Mouse (Mus musculus): ENCODE data around the gene Ehmt1. TPM values are rescaled to one million over a fixed set of nuclear protein-coding genes. Genes with fewer than 3 reads are reported as not detected.

The Ehmt1 gene
- total and polyA plus RNA-seq, 2 experiments = 21.8 to 24.0 TPM

DNA sequence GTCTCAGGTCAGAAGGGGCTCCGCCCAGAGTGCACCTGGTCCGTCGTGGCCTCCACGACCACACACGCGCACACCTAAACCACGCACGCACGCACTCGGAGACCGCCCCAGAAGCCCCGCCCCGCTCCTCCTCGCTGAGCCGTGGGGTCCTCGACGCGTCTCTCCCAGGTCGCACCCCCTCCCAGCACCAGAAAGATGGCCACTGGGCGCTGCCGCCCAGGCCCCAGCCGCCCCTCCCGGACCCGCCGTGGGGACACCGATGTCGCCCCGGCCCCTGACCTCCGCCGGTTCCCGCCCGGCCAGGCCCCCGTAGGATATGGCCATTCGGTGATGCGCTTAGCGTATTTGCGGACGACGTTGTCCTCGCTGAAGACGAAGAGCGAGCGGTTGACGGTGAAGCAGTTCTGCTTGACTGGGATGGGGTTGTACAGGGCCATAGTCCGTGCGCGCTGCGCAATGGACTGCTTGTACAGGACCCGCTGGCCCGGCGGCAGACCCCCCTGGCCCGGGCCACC, 156.9 kb downstream of the Ehmt1 start:
- Histone ChIP-seq H3K79me2 (ENCODE audit: control insufficient read depth, insufficient read depth, low read length) (no peaks in the 10 kb centered on the region), H3K36me3 (ENCODE audit: control insufficient read depth, insufficient read depth, low read length) (no peaks in the 10 kb centered on the region), H3K27me3 (ENCODE audit: control insufficient read depth, insufficient read depth, low read length) (peaks cover 24% of the 10 kb centered on the region), H3K27ac (replicated peaks; ENCODE audit: insufficient read depth, low read depth, low read length) (no peak overlapping the region), H3K4me1 (ENCODE audit: control insufficient read depth, insufficient read depth, low read length) (0 out of 2 replicates have a peak, but pooled peaks cover 1% of the 10 kb centered on the region), H3K9ac (ENCODE audit: low read depth, low read length) (no peak overlapping the region), H3K4me3 (ENCODE audit: insufficient read depth, low read depth, low read length) (no peak overlapping the region)
- 2% methylated on average over 52 of the region's 52 CpGs for WGBS
- TF ChIP-seq POLR2A (IDR thresholded peaks at IDR 0.05; ENCODE audit: extremely low read depth, insufficient read depth, low read length) = no peak
- TF ChIP-seq CTCF (IDR thresholded peaks at IDR 0.05; ENCODE audit: low read depth, low read length) = no peak
- DNase-seq (ENCODE audit: extremely low read depth, low read depth, low spot score) = no peak

DNA sequence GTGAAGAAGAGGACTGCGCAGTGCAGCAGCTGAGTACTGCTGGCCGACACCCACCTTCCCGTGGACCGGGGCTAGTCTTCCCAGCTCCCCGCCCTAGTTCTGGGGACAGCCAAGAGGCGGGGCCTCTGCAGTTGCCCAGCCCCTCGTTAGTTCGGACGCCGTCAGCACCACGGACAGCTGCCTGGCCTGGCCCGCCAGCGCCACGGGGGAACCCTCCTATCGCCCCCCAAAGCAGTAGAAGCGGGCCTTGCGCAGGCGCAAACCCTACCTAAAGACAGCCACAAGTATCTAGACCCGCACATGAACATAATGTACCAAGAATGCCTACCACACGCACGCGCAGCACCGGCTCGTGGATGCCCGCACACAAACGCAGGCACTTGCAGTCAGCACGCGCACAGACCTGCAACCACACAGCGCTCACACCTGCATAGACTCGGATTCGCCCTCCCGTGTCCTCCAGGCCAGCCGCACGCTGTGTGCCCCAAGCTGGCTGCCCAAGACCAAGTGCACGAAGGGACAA, 157.4 kb downstream of the Ehmt1 start:
- Histone ChIP-seq H3K27ac (replicated peaks; ENCODE audit: insufficient read depth, low read depth, low read length) (no peak overlapping the region), H3K9ac (ENCODE audit: low read depth, low read length) (no peak overlapping the region), H3K36me3 (ENCODE audit: control insufficient read depth, insufficient read depth, low read length) (no peaks in the 10 kb centered on the region), H3K27me3 (ENCODE audit: control insufficient read depth, insufficient read depth, low read length) (peaks cover 24% of the 10 kb centered on the region), H3K4me1 (ENCODE audit: control insufficient read depth, insufficient read depth, low read length) (0 out of 2 replicates have a peak, but pooled peaks cover 1% of the 10 kb centered on the region), H3K4me3 (ENCODE audit: insufficient read depth, low read depth, low read length) (no peak overlapping the region), H3K79me2 (ENCODE audit: control insufficient read depth, insufficient read depth, low read length) (no peaks in the 10 kb centered on the region)
- no peak for DNase-seq (ENCODE audit: extremely low read depth, low read depth, low spot score)
- TF ChIP-seq CTCF (IDR thresholded peaks at IDR 0.05; ENCODE audit: low read depth, low read length) = no peak
- no peak for TF ChIP-seq POLR2A (IDR thresholded peaks at IDR 0.05; ENCODE audit: extremely low read depth, insufficient read depth, low read length)
- 2% methylated on average over 35 of the region's 35 CpGs for WGBS

DNA sequence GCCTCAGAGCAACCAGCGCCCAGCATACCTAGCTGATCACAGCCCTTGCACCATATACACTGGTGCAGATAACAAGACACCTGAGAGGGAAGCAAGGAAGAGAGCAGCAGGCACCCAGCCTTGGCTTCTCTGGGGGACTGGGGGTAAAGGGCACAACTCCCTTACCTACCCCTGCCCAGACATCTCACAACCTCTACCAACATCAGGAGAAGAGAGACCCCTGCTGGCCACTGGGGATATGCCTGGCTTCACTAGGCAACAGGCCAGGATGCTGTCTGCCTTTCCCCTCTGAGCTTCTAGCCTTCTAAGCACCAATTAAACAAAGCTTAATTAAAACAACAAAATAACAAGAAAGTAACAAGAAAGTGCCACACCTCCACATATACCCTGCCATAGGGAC, 164.1 kb downstream of the Ehmt1 start:
- no peak for TF ChIP-seq POLR2A (IDR thresholded peaks at IDR 0.05; ENCODE audit: extremely low read depth, insufficient read depth, low read length)
- peak; percentile 79 for TF ChIP-seq CTCF (IDR thresholded peaks at IDR 0.05; ENCODE audit: low read depth, low read length)
- H3K4me1 ChIP-seq (ENCODE audit: control insufficient read depth, insufficient read depth, low read length) = no peaks in the 10 kb centered on the region
- no peak overlapping the region for H3K4me3 ChIP-seq (ENCODE audit: insufficient read depth, low read depth, low read length)
- 95% methylated on average over 1 of the region's 1 CpGs for WGBS
- H3K27ac ChIP-seq (replicated peaks; ENCODE audit: insufficient read depth, low read depth, low read length) = no peak overlapping the region
- no peaks in the 10 kb centered on the region for H3K36me3 ChIP-seq (ENCODE audit: control insufficient read depth, insufficient read depth, low read length)
- peak; percentile 10 for DNase-seq (ENCODE audit: extremely low read depth, low read depth, low spot score)
- H3K27me3 ChIP-seq (ENCODE audit: control insufficient read depth, insufficient read depth, low read length) = no peaks in the 10 kb centered on the region
- H3K9ac ChIP-seq (ENCODE audit: low read depth, low read length) = no peak overlapping the region
- H3K79me2 ChIP-seq (ENCODE audit: control insufficient read depth, insufficient read depth, low read length) = no peaks in the 10 kb centered on the region

DNA sequence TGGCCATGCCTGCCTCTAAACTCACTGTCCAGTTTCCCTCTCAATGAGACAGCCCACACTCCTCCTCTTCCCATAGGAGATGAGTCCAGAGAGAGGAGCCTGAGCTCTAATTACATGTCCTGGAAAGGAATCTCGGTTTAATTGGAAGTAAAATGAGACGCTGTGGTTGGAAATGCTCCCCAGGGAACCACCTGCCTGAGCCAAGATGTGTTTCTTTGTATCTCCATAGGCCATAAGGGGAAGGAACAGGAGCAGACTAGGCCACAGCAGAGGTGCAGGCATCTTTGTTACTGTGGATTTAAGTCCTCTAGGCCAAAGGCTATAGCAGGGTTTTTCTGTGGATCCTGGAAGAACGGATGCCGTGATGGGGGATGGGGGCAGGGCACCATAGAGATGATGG, 166.8 kb downstream of the Ehmt1 start:
- no peak overlapping the region for H3K27ac ChIP-seq (replicated peaks; ENCODE audit: insufficient read depth, low read depth, low read length)
- H3K79me2 ChIP-seq (ENCODE audit: control insufficient read depth, insufficient read depth, low read length) = no peaks in the 10 kb centered on the region
- WGBS = 75% methylated on average over 4 of the region's 4 CpGs
- no peaks in the 10 kb centered on the region for H3K36me3 ChIP-seq (ENCODE audit: control insufficient read depth, insufficient read depth, low read length)
- H3K4me1 ChIP-seq (ENCODE audit: control insufficient read depth, insufficient read depth, low read length) = no peaks in the 10 kb centered on the region
- TF ChIP-seq CTCF (IDR thresholded peaks at IDR 0.05; ENCODE audit: low read depth, low read length) = no peak
- H3K27me3 ChIP-seq (ENCODE audit: control insufficient read depth, insufficient read depth, low read length) = no peaks in the 10 kb centered on the region
- no peak overlapping the region for H3K9ac ChIP-seq (ENCODE audit: low read depth, low read length)
- DNase-seq (ENCODE audit: extremely low read depth, low read depth, low spot score) = no peak
- no peak overlapping the region for H3K4me3 ChIP-seq (ENCODE audit: insufficient read depth, low read depth, low read length)

DNA sequence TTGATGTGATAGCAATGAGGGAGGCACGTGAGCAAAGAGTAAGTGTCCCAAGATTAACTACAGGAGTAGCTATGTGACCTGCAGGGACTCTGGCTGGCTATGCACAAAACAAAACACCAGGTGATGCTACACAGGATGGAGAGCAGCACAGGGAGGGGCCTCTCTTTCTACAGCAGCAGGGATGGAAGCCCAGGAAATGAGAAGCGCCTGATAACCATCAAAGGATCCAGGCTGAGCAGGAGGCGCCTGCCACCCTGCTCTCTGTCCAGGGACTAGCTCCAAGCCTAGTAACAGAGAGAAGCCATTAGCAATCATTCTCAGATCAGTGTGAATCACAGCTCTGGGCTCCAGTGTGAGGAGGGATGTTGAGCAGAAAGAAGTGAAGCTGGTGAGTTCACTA, 169.4 kb downstream of the Ehmt1 start:
- Histone ChIP-seq H3K36me3 (ENCODE audit: control insufficient read depth, insufficient read depth, low read length) (no peaks in the 10 kb centered on the region), H3K4me1 (ENCODE audit: control insufficient read depth, insufficient read depth, low read length) (no peaks in the 10 kb centered on the region), H3K27ac (replicated peaks; ENCODE audit: insufficient read depth, low read depth, low read length) (no peak overlapping the region), H3K79me2 (ENCODE audit: control insufficient read depth, insufficient read depth, low read length) (no peaks in the 10 kb centered on the region), H3K27me3 (ENCODE audit: control insufficient read depth, insufficient read depth, low read length) (no peaks in the 10 kb centered on the region), H3K4me3 (ENCODE audit: insufficient read depth, low read depth, low read length) (no peak overlapping the region), H3K9ac (ENCODE audit: low read depth, low read length) (no peak overlapping the region)
- 81% methylated on average over 3 of the region's 3 CpGs for WGBS
- no peak for DNase-seq (ENCODE audit: extremely low read depth, low read depth, low spot score)
- no peak for TF ChIP-seq POLR2A (IDR thresholded peaks at IDR 0.05; ENCODE audit: extremely low read depth, insufficient read depth, low read length)
- TF ChIP-seq CTCF (IDR thresholded peaks at IDR 0.05; ENCODE audit: low read depth, low read length) = no peak

DNA sequence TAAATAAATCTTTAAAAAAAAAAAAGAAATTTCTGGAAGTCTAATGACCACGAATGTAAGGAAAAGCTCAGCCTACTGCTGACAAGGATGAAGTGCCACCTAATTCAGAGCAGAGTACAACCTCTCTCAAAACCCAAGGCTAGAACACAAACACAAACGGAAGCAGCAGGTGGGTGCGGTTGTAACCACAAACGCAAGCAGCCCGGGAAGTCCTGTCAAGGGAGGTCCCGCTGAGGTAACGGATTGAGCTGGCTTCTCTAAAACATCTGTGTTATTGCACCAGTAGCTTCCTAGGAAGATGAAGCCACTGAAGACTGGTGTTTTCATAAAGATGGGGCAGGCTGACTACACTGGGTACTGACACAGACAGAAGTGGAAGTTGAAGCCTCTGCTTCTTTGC, 171.5 kb downstream of the Ehmt1 start:
- 71% methylated on average over 7 of the region's 7 CpGs for WGBS
- Histone ChIP-seq H3K4me1 (ENCODE audit: control insufficient read depth, insufficient read depth, low read length) (no peaks in the 10 kb centered on the region), H3K36me3 (ENCODE audit: control insufficient read depth, insufficient read depth, low read length) (no peaks in the 10 kb centered on the region), H3K79me2 (ENCODE audit: control insufficient read depth, insufficient read depth, low read length) (no peaks in the 10 kb centered on the region), H3K27ac (replicated peaks; ENCODE audit: insufficient read depth, low read depth, low read length) (no peak overlapping the region), H3K27me3 (ENCODE audit: control insufficient read depth, insufficient read depth, low read length) (no peaks in the 10 kb centered on the region), H3K4me3 (ENCODE audit: insufficient read depth, low read depth, low read length) (no peak overlapping the region), H3K9ac (ENCODE audit: low read depth, low read length) (no peak overlapping the region)
- no peak for TF ChIP-seq CTCF (IDR thresholded peaks at IDR 0.05; ENCODE audit: low read depth, low read length)
- DNase-seq (ENCODE audit: extremely low read depth, low read depth, low spot score) = no peak

Other genes with a start within 250 kb of the Ehmt1 start
- 0.07 TPM in 1 of 2 replicates, not detected in the other for gene Cacna1b, start 156.5 kb downstream of the Ehmt1 start, total RNA-seq (2014; rRNA removed)
- gene Cacna1b, start 156.5 kb downstream of the Ehmt1 start, polyA plus RNA-seq (2012; rRNA removed) = not detected in 2 replicates
- 2.5 and 3.1 TPM in 2 replicates for gene Arrdc1, start 15.6 kb upstream of the Ehmt1 start, total RNA-seq (2014; rRNA removed)
- 7.4 and 12.7 TPM in 2 replicates for gene Arrdc1, start 15.6 kb upstream of the Ehmt1 start, polyA plus RNA-seq (2012; rRNA removed)
- gene Zmynd19, start 30.2 kb upstream of the Ehmt1 start, total RNA-seq (2014; rRNA removed) = 2.0 and 3.0 TPM in 2 replicates
- gene Zmynd19, start 30.2 kb upstream of the Ehmt1 start, polyA plus RNA-seq (2012; rRNA removed) = 3.4 TPM in 2 replicates
- 3.9 and 4.4 TPM in 2 replicates for gene Dph7, start 42.8 kb upstream of the Ehmt1 start, total RNA-seq (2014; rRNA removed)
- gene Dph7, start 42.8 kb upstream of the Ehmt1 start, polyA plus RNA-seq (2012; rRNA removed) = 3.9 and 4.6 TPM in 2 replicates
- gene Mrpl41, start 55.5 kb upstream of the Ehmt1 start, total RNA-seq (2014; rRNA removed) = 68.1 and 77.0 TPM in 2 replicates
- 24.4 and 30.1 TPM in 2 replicates for gene Mrpl41, start 55.5 kb upstream of the Ehmt1 start, polyA plus RNA-seq (2012; rRNA removed)
- 125 and 141 TPM in 2 replicates for gene Pnpla7, start 56.4 kb upstream of the Ehmt1 start, total RNA-seq (2014; rRNA removed)
- gene Pnpla7, start 56.4 kb upstream of the Ehmt1 start, polyA plus RNA-seq (2012; rRNA removed) = 113 and 122 TPM in 2 replicates
- gene Nsmf, start 134.7 kb upstream of the Ehmt1 start, total RNA-seq (2014; rRNA removed) = 71.2 and 76.2 TPM in 2 replicates
- gene Nsmf, start 134.7 kb upstream of the Ehmt1 start, polyA plus RNA-seq (2012; rRNA removed) = 182 and 219 TPM in 2 replicates
- 84.8 and 91.8 TPM in 2 replicates for gene Entpd8, start 160.7 kb upstream of the Ehmt1 start, total RNA-seq (2014; rRNA removed)
- 159 and 196 TPM in 2 replicates for gene Entpd8, start 160.7 kb upstream of the Ehmt1 start, polyA plus RNA-seq (2012; rRNA removed)
- not detected in 2 replicates for gene Noxa1, start 175.5 kb upstream of the Ehmt1 start, total RNA-seq (2014; rRNA removed)
- 0.15 TPM in 1 of 2 replicates, not detected in the other for gene Noxa1, start 175.5 kb upstream of the Ehmt1 start, polyA plus RNA-seq (2012; rRNA removed)

Measured in liver, adult 2 months (tissue).